Mouse (Mus musculus) cortical plate, adult 2 months (tissue): ENCODE measurements around the gene Sh3glb1.

Source experiments
- CTCF ChIP-seq: fragments of 200-500 bp; IDR thresholded peaks from 2 replicates; pipeline ENCODE4 v1.5.1; 2011; ENCODE audit warnings: mild to moderate bottlenecking, control low read depth, low read length; ENCODE audit not compliant: insufficient read depth; ENCODE audit errors: extremely low read depth
- POLR2A ChIP-seq: fragments of 200-500 bp; IDR thresholded peaks from 2 replicates; pipeline ENCODE4 v1.6.1; 2011; ENCODE audit warnings: mild to moderate bottlenecking, low read length, control low read depth; ENCODE audit not compliant: insufficient read depth; ENCODE audit errors: extremely low read depth

DNA sequence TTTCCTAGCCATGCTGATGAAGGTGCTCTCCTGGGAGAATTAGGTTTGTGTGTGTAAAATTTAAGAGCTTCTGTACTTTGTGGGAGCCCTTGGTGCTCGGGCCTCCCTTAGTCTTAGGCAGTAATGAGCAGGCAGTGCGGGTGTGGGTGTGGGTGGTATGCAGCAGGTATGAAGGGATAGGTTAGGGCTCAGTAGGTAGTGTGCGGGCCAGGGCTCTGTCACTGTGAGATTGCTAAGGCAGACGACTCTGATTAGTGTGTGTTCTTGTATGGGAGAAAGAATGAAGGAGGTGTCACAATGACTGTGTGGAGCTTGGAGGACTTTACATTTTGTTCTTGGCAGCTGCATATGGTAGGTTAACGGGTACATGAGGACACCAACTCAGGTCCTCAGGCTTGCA, 34.0 kb downstream of the Sh3glb1 start:
- TF ChIP-seq POLR2A, result no peak
- TF ChIP-seq CTCF, result no peak
